Mouse (Mus musculus) CH12.LX (cell line): ENCODE measurements around the gene Syp. TPM values are rescaled to one million over a fixed set of nuclear protein-coding genes. Genes with fewer than 3 reads are reported as not detected.
A peak's percentile ranks its signal among the peaks of the same experiment; 100 is the strongest.

Source experiments
- DNase-seq: peaks from one replicate; pipeline ENCODE4 v3.0.0-alpha.2; 2013; ENCODE audit errors: extremely low read depth
- H3K27ac ChIP-seq: 2 replicates; pipeline ENCODE4 v1.5.1; 2012; ENCODE audit warnings: low read depth, mild to moderate bottlenecking, control low read depth, moderate library complexity; ENCODE audit not compliant: insufficient read depth
- H3K27me3 ChIP-seq: replicated peaks from 2 replicates; pipeline ENCODE3; 2012; ENCODE audit warnings: inconsistent platforms
- H3K36me3 ChIP-seq, 2 experiments: replicated peaks in 1 of 2; 2 replicates each; pipeline versions ENCODE3 to v1.6.1; 2012; ENCODE audit warnings: inconsistent platforms in 1 of 2, low read length in 1 of 2, mild to moderate bottlenecking in 1 of 2, mixed read lengths in 1 of 2, moderate library complexity in 1 of 2; ENCODE audit not compliant: control insufficient read depth in 1 of 2, insufficient read depth in 1 of 2
- H3K4me1 ChIP-seq, 2 experiments: 2 replicates each; pipeline ENCODE4 v1.6.1; 2012; ENCODE audit warnings: inconsistent platforms in 1 of 2, moderate library complexity in 1 of 2; ENCODE audit not compliant: insufficient read depth in 2 of 2, control insufficient read depth in 1 of 2
- H3K4me2 ChIP-seq: 2 replicates; pipeline ENCODE4 v1.6.1; 2012; ENCODE audit warnings: low read depth, mild to moderate bottlenecking, control low read depth; ENCODE audit not compliant: poor library complexity, insufficient read depth, severe bottlenecking
- H3K4me3 ChIP-seq, 3 experiments: fragments of 150-350 bp in 1 of 3; sonication (generic) in 1 of 3; replicated peaks in 1 of 3; 2 replicates each; pipeline versions ENCODE3 to v1.5.1; 2011 to 2012; ENCODE audit warnings: low read depth in 2 of 3, low read length in 2 of 3, mild to moderate bottlenecking in 2 of 3, moderate library complexity in 2 of 3, control low read depth in 1 of 3, improper control_type of control experiment in 1 of 3, inconsistent platforms in 1 of 3, mixed read lengths in 1 of 3; ENCODE audit not compliant: poor library complexity in 1 of 3
- H3K79me2 ChIP-seq: replicated peaks from 2 replicates; pipeline ENCODE4 v1.6.1; 2012; ENCODE audit warnings: mild to moderate bottlenecking, moderate library complexity; ENCODE audit not compliant: control insufficient read depth, poor library complexity, insufficient read depth, severe bottlenecking; ENCODE audit errors: extremely low read depth
- H3K9ac ChIP-seq: 2 replicates; pipeline ENCODE4 v1.6.1; 2012; ENCODE audit warnings: low read depth, mild to moderate bottlenecking, control low read depth, moderate library complexity; ENCODE audit not compliant: insufficient read depth
- H3K9me3 ChIP-seq: replicated peaks from 2 replicates; pipeline ENCODE3; 2012; ENCODE audit warnings: low read length, inconsistent platforms, mixed read lengths
- BHLHE40 ChIP-seq: IDR thresholded peaks from 2 replicates; pipeline ENCODE4 v1.6.1; 2011; ENCODE audit warnings: mild to moderate bottlenecking, low read depth, low read length, improper control_type of control experiment
- ELF1 ChIP-seq: IDR thresholded peaks from 2 replicates; pipeline ENCODE4 v1.6.1; 2014; ENCODE audit warnings: low read depth, mild to moderate bottlenecking, inconsistent platforms, low read length, improper control_type of control experiment
- EP300 ChIP-seq: IDR thresholded peaks from 2 replicates; pipeline ENCODE4 v1.6.1; 2011; ENCODE audit warnings: low read length, improper control_type of control experiment
- GABPA ChIP-seq: IDR thresholded peaks from 2 replicates; pipeline ENCODE4 v1.6.1; 2012; ENCODE audit warnings: low read depth, low read length, improper control_type of control experiment, inconsistent platforms; ENCODE audit not compliant: insufficient replicate concordance
- HCFC1 ChIP-seq: IDR thresholded peaks from 2 replicates; pipeline ENCODE4 v1.6.1; 2012; ENCODE audit warnings: low read depth, mild to moderate bottlenecking, inconsistent platforms, low read length, improper control_type of control experiment
- IRF4 ChIP-seq: IDR thresholded peaks from 2 replicates; pipeline ENCODE4 v1.6.1; 2014; ENCODE audit warnings: low read depth, mild to moderate bottlenecking, inconsistent platforms, low read length, improper control_type of control experiment
- KAT2A ChIP-seq: IDR thresholded peaks from 2 replicates; pipeline ENCODE4 v1.6.1; 2012; ENCODE audit warnings: low read length, improper control_type of control experiment, inconsistent platforms; ENCODE audit not compliant: insufficient replicate concordance
- MAX ChIP-seq: IDR thresholded peaks from 2 replicates; pipeline ENCODE4 v1.6.1; 2011; ENCODE audit warnings: low read length, improper control_type of control experiment
- MYC ChIP-seq: IDR thresholded peaks from 2 replicates; pipeline ENCODE4 v1.6.1; 2011; ENCODE audit warnings: low read depth, mild to moderate bottlenecking, improper control_type of control experiment, low read length
- NRF1 ChIP-seq: IDR thresholded peaks from 2 replicates; pipeline ENCODE4 v1.6.1; 2014; ENCODE audit warnings: low read depth, mild to moderate bottlenecking, inconsistent platforms, low read length, improper control_type of control experiment, moderate library complexity
- POLR2A ChIP-seq: IDR thresholded peaks from 2 replicates; pipeline ENCODE4 v1.6.1; 2011; ENCODE audit warnings: low read depth, mild to moderate bottlenecking, improper control_type of control experiment, low read length
- RAD21 ChIP-seq: IDR thresholded peaks from 2 replicates; pipeline ENCODE4 v1.6.1; 2011; ENCODE audit warnings: low read depth, mild to moderate bottlenecking, low read length, improper control_type of control experiment, moderate library complexity
- SIN3A ChIP-seq: IDR thresholded peaks from 2 replicates; pipeline ENCODE4 v1.6.1; 2012; ENCODE audit warnings: low read length, improper control_type of control experiment, inconsistent platforms
- TBP ChIP-seq: conservative IDR thresholded peaks from 2 replicates; pipeline ENCODE4 v1.6.1; 2011; ENCODE audit warnings: low read depth, low read length, improper control_type of control experiment
- TCF12 ChIP-seq: IDR thresholded peaks from 2 replicates; pipeline ENCODE4 v1.6.1; 2014; ENCODE audit warnings: low read depth, mild to moderate bottlenecking, inconsistent platforms, low read length, improper control_type of control experiment
- UBTF ChIP-seq: IDR thresholded peaks from 2 replicates; pipeline ENCODE4 v1.6.1; 2012; ENCODE audit warnings: low read depth, mild to moderate bottlenecking, inconsistent platforms, low read length, improper control_type of control experiment, moderate library complexity
- USF1 ChIP-seq: IDR thresholded peaks from 2 replicates; pipeline ENCODE4 v1.6.1; 2014; ENCODE audit warnings: low read depth, mild to moderate bottlenecking, inconsistent platforms, low read length, improper control_type of control experiment
- USF2 ChIP-seq: conservative IDR thresholded peaks from 2 replicates; pipeline ENCODE4 v1.6.1; 2011; ENCODE audit warnings: low read depth, low read length, improper control_type of control experiment
- ZKSCAN1 ChIP-seq: IDR thresholded peaks from 2 replicates; pipeline ENCODE4 v1.6.1; 2012; ENCODE audit warnings: low read depth, inconsistent platforms, low read length, improper control_type of control experiment, borderline replicate concordance
- ZMIZ1 ChIP-seq: IDR thresholded peaks from 2 replicates; pipeline ENCODE4 v1.6.1; 2012; ENCODE audit warnings: low read depth, mild to moderate bottlenecking, inconsistent platforms, low read length, improper control_type of control experiment
- ZNF384 ChIP-seq: IDR thresholded peaks from 2 replicates; pipeline ENCODE4 v1.6.1; 2012; ENCODE audit warnings: low read depth, low read length, improper control_type of control experiment, inconsistent platforms
- dilution Hi-C: fragments of 300-500 bp; cut with MboI; formaldehyde crosslinking; loops from 2 replicates; pipeline ENCODE4 v1.14.3; 2020; ENCODE audit warnings: low sequenced_read_pairs; ENCODE audit not compliant: extremely low pct_unique_long_range_greater_than_20kb, extremely low pct_ligation_motif_present
- in situ Hi-C: fragments of 300-500 bp; cut with MboI; formaldehyde crosslinking; loops from 3 replicates; pipeline ENCODE4 v1.14.3; 2019; ENCODE audit warnings: low sequenced_read_pairs, low pct_ligation_motif_present, low pct_unique_long_range_greater_than_20kb, mixed read lengths
- polyA plus RNA-seq: library from polyadenylated mRNA; unstranded; fragments of >175 nt; gene quantifications from 2 replicates; pipeline ENCODE4 v1.2.1, GENCODE M21; 2012; ENCODE audit warnings: low read depth; ENCODE audit not compliant: insufficient read length
- total RNA-seq, 2 experiments: library from RNA; depleted of rRNA; stranded (reverse); fragments of 300-350 nt in 1 of 2; fragments of >200 nt in 1 of 2; gene quantifications; 2 replicates each; pipeline ENCODE4 v1.2.3; 2012 to 2014

Syp gene
- total and polyA plus RNA-seq, 3 experiments = 0.27 to 1.2 (median 0.74) TPM

- no peaks in the 10 kb centered on the region for H3K9me3 ChIP-seq
- H3K9ac ChIP-seq = peak within 1 kb of the TSS; percentile 81
- in situ Hi-C loops = no loop called here
- peak within 1 kb of the TSS; percentile 83 for H3K4me2 ChIP-seq
- H3K4me3 ChIP-seq = peak within 1 kb of the TSS; percentile 52 to 63 (median 59)
- H3K36me3 ChIP-seq = peaks cover 10 to 31% of the 10 kb centered on the region in 2 experiments
- TF ChIP-seq ZKSCAN1 (no peak), BHLHE40 (peak; percentile 97), ELF1 (peak; percentile 35; the same call in 1 of the 2 replicates), IRF4 (peak; percentile 64; the same call in 1 of the 2 replicates), TCF12 (peak; percentile 45; the same call in 1 of the 2 replicates), ZNF384 (peak; percentile 65), GABPA (peak; percentile 8; the same call in 1 of the 2 replicates), HCFC1 (peak; percentile 99), MYC (0 out of 2 replicates have a peak, but pooled peaks have one; percentile 31), POLR2A (peak; percentile 53; the same call in 1 of the 2 replicates), USF2 (peak; percentile 88), TBP (no peak), NRF1 (peak; percentile 73), ZMIZ1 (no peak), EP300 (no peak), KAT2A (peak; percentile 88; the same call in 1 of the 2 replicates), USF1 (peak; percentile 94), MAX (peak; percentile 92), SIN3A (peak; percentile 55; the same call in 1 of the 2 replicates), RAD21 (no peak)
- H3K79me2 ChIP-seq = peaks cover 3% of the 10 kb centered on the region; the same call in 1 of the 2 replicates
- DNase-seq = peak; percentile 80
- dilution Hi-C loops = no loop called here
- peaks cover 5% of the 10 kb centered on the region for H3K27me3 ChIP-seq
- H3K4me1 ChIP-seq = peaks cover 3 to 12% of the 10 kb centered on the region in 2 experiments; a peak in 3 of 4 replicates
- no peak within 1 kb of the TSS for H3K27ac ChIP-seq
Observed at GRCm38 (mm10) chrX:7604879-7605574, 33.2 kb upstream of the Syp start, which contains the start of gene Ccdc22. Ccdc22 (minus strand) TSS chrX:7605517.

GRCm38 (mm10) chrX:7605575-7605941, 32.7 kb upstream of the Syp start:
- H3K27ac ChIP-seq = no peak overlapping the region
- in situ Hi-C loops = no loop called here
- dilution Hi-C loops = no loop called here
- peaks cover 3% of the 10 kb centered on the region; the same call in 1 of the 2 replicates for H3K79me2 ChIP-seq
- no peak overlapping the region for H3K9ac ChIP-seq
- H3K27me3 ChIP-seq = peaks cover 5% of the 10 kb centered on the region
- H3K4me3 ChIP-seq = peak overlapping the region in 1 of 3 experiments; percentile 59
- TF ChIP-seq ZMIZ1 (0 out of 2 replicates have a peak, but pooled peaks have one; percentile 31), UBTF (no peak), SIN3A (0 out of 2 replicates have a peak, but pooled peaks have one; percentile 0)
- peaks cover 3 to 12% of the 10 kb centered on the region in 2 experiments; a peak in 3 of 4 replicates for H3K4me1 ChIP-seq
- no peak for DNase-seq
- peaks cover 5 to 26% of the 10 kb centered on the region in 2 experiments for H3K36me3 ChIP-seq
- no peaks in the 10 kb centered on the region for H3K9me3 ChIP-seq
- H3K4me2 ChIP-seq = peak overlapping the region; percentile 63; the same call in 1 of the 2 replicates
